Mouse (Mus musculus) limb, embryonic 10.5 days (tissue): ENCODE data around the gene Lpar1. TPM values are rescaled to one million over a fixed set of nuclear protein-coding genes. Genes with fewer than 3 reads are reported as not detected.

Experiments
- DNase-seq: peaks from one replicate; pipeline ENCODE4 v3.0.0-alpha.2; 2017; ENCODE audit warnings: low spot score
- H3K27ac ChIP-seq: fragments of 300-500 bp; sonication (generic); 2 replicates; pipeline ENCODE4 v1.5.1; 2016; ENCODE audit warnings: mild to moderate bottlenecking
- H3K27me3 ChIP-seq: fragments of 300-500 bp; sonication (generic); 2 replicates; pipeline ENCODE4 v1.6.1; 2016; ENCODE audit warnings: low read depth, mild to moderate bottlenecking; ENCODE audit not compliant: poor library complexity, severe bottlenecking
- H3K36me3 ChIP-seq: fragments of 300-500 bp; sonication (generic); 2 replicates; pipeline ENCODE4 v1.6.1; 2016; ENCODE audit warnings: mild to moderate bottlenecking, moderate library complexity
- H3K4me1 ChIP-seq: fragments of 300-500 bp; sonication (generic); 2 replicates; pipeline ENCODE4 v1.6.1; 2016
- H3K4me3 ChIP-seq: fragments of 300-500 bp; sonication (generic); 2 replicates; pipeline ENCODE4 v1.5.1; 2016; ENCODE audit warnings: mild to moderate bottlenecking, moderate library complexity
- H3K9me3 ChIP-seq: fragments of 300-500 bp; sonication (generic); replicated peaks from 2 replicates; pipeline ENCODE4 v1.6.1; 2016; ENCODE audit warnings: mild to moderate bottlenecking
- WGBS: fragments of 180-500 bp; shearing (Covaris S2); methylation state at CpG from one replicate; pipeline ENCODE4 v1.1.7; 2016; 5-methylcytosine and 5-hydroxymethylcytosine counted together
- polyA plus RNA-seq: library from polyadenylated mRNA; unstranded; fragments of >200 nt; fragmentation: Nextera tagmentation; extraction: Ambion mirVana; gene quantifications from 2 replicates; pipeline ENCODE4 v1.2.1, GENCODE M21; 2016

The Lpar1 gene
- 197 and 253 TPM in 2 replicates for polyA plus RNA-seq

GRCm38 (mm10) chr4:58553631-58554358 is at the start of gene Lpar1:
Gene Lpar1 (minus strand): TSS chr4:58553898.
- H3K27ac ChIP-seq: peak within 1 kb of the TSS; percentile 98
- no peaks in the 10 kb centered on the region for H3K27me3 ChIP-seq
- H3K9me3 ChIP-seq: no peaks in the 10 kb centered on the region
- peak within 1 kb of the TSS; percentile 85 for H3K4me3 ChIP-seq
- 4% methylated on average over 19 of the region's 19 CpGs for WGBS
- DNase-seq: peak; percentile 84
- H3K36me3 ChIP-seq: peaks cover 18% of the 10 kb centered on the region
- peaks cover 41% of the 10 kb centered on the region for H3K4me1 ChIP-seq

- WGBS: 59% methylated on average over 2 of the region's 2 CpGs
- no peaks in the 10 kb centered on the region for H3K27me3 ChIP-seq
- no peak overlapping the region for H3K27ac ChIP-seq
- no peaks in the 10 kb centered on the region for H3K36me3 ChIP-seq
- no peaks in the 10 kb centered on the region; the same call in 1 of the 2 replicates for H3K4me1 ChIP-seq
- H3K9me3 ChIP-seq: no peaks in the 10 kb centered on the region
- H3K4me3 ChIP-seq: no peak overlapping the region
- no peak for DNase-seq
These were observed 32.2 kb upstream of the Lpar1 start for GRCm38 (mm10) chr4:58585942-58586341.

- no peak overlapping the region for H3K27ac ChIP-seq
- no peaks in the 10 kb centered on the region for H3K36me3 ChIP-seq
- peaks cover 24% of the 10 kb centered on the region for H3K4me1 ChIP-seq
- WGBS: 84% methylated on average over 7 of the region's 7 CpGs
- H3K4me3 ChIP-seq: no peak overlapping the region
- no peaks in the 10 kb centered on the region for H3K27me3 ChIP-seq
- no peaks in the 10 kb centered on the region for H3K9me3 ChIP-seq
- no peak for DNase-seq
These were observed 27.5 kb upstream of the Lpar1 start for GRCm38 (mm10) chr4:58581191-58581590.

DNA sequence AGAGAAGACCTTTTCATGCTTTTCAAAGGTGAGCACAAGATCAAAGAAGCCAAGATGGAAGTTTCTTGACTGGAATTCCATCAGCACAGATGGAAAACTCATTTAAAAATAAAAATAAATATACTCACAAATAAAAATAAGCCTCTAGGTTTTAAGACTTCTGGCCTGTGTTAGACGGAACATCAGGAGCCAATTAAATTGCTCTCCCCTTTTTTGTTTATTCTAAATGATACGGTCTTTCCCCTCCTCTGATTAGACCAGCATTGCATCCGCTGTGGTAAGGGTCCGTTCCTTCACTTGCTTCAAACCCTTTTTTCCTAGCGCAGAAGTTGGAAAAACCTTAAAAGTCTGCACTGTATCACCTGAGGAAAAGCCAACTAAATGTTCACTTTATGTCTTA is 26.8 kb upstream of the Lpar1 start:
- H3K27me3 ChIP-seq: no peaks in the 10 kb centered on the region
- H3K4me3 ChIP-seq: no peak overlapping the region
- no peak for DNase-seq
- no peaks in the 10 kb centered on the region for H3K9me3 ChIP-seq
- no peaks in the 10 kb centered on the region for H3K36me3 ChIP-seq
- peaks cover 24% of the 10 kb centered on the region for H3K4me1 ChIP-seq
- WGBS: 84% methylated on average over 5 of the region's 5 CpGs
- 0 out of 2 replicates have a peak overlapping the region, but pooled peaks have one; percentile 9 for H3K27ac ChIP-seq

GRCm38 (mm10) chr4:58580098-58580497 is 26.4 kb upstream of the Lpar1 start:
- Histone ChIP-seq H3K27me3 (no peaks in the 10 kb centered on the region), H3K9me3 (no peaks in the 10 kb centered on the region), H3K4me3 (no peak overlapping the region), H3K36me3 (no peaks in the 10 kb centered on the region), H3K27ac (0 out of 2 replicates have a peak overlapping the region, but pooled peaks have one; percentile 56), H3K4me1 (peaks cover 24% of the 10 kb centered on the region)
- no peak for DNase-seq
- WGBS: 86% methylated on average over 10 of the region's 10 CpGs

- H3K4me1 ChIP-seq: peaks cover 24% of the 10 kb centered on the region
- 0 out of 2 replicates have a peak overlapping the region, but pooled peaks have one; percentile 46 for H3K27ac ChIP-seq
- H3K36me3 ChIP-seq: no peaks in the 10 kb centered on the region
- no peak for DNase-seq
- 34% methylated on average over 2 of the region's 2 CpGs for WGBS
- no peaks in the 10 kb centered on the region for H3K9me3 ChIP-seq
- H3K27me3 ChIP-seq: no peaks in the 10 kb centered on the region
- no peak overlapping the region for H3K4me3 ChIP-seq
These were observed 24.8 kb upstream of the Lpar1 start for GRCm38 (mm10) chr4:58578488-58578887.

DNA sequence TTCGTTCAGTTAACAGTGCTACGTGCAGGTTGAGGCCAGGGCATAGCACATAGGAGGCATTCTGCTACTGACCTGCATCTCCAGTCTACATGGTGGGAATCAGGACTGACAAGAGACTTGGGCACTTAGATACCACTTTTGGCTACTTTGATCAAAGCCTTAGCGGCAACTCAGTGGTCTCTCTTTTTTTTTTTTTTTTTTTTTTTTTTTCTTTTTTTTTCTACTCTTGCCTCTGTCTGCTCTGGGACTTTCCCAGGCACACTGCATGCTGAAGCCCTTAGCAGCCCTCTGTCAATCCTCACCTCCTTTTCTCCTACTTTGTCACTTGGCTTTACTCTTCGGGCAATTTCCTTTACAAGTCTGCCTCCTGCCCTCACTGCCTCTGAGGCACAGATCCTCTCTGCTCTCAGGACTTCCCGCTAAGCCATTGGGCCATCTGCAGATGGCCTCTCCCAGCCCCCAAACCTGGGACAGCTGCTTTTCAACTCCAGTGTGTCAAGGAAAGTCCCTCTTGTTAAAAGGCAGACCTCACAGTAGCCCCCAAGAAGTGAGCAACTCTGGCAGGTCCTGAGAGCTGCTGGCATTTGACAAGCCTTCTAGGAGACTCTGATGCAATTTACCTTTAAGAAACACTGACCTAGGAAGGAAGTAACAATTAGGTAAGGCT is 23.8 kb upstream of the Lpar1 start:
- Histone ChIP-seq H3K4me1 (peaks cover 24% of the 10 kb centered on the region), H3K27ac (peak overlapping the region; percentile 53; the same call in 1 of the 2 replicates), H3K36me3 (no peaks in the 10 kb centered on the region), H3K27me3 (no peaks in the 10 kb centered on the region), H3K4me3 (no peak overlapping the region), H3K9me3 (no peaks in the 10 kb centered on the region)
- no peak for DNase-seq
- WGBS: 34% methylated on average over 5 of the region's 5 CpGs

GRCm38 (mm10) chr4:58575831-58576230 is 22.1 kb upstream of the Lpar1 start:
- Histone ChIP-seq H3K4me3 (no peak overlapping the region), H3K27ac (no peak overlapping the region), H3K9me3 (no peaks in the 10 kb centered on the region), H3K4me1 (peaks cover 35% of the 10 kb centered on the region), H3K27me3 (no peaks in the 10 kb centered on the region), H3K36me3 (no peaks in the 10 kb centered on the region)
- 84% methylated on average over 6 of the region's 6 CpGs for WGBS
- no peak for DNase-seq

GRCm38 (mm10) chr4:58574024-58574423 is 20.3 kb upstream of the Lpar1 start:
- Histone ChIP-seq H3K4me1 (peaks cover 31% of the 10 kb centered on the region), H3K4me3 (no peak overlapping the region), H3K27ac (no peak overlapping the region), H3K9me3 (no peaks in the 10 kb centered on the region), H3K27me3 (no peaks in the 10 kb centered on the region), H3K36me3 (no peaks in the 10 kb centered on the region)
- WGBS: 84% methylated on average over 6 of the region's 6 CpGs
- DNase-seq: no peak

DNA sequence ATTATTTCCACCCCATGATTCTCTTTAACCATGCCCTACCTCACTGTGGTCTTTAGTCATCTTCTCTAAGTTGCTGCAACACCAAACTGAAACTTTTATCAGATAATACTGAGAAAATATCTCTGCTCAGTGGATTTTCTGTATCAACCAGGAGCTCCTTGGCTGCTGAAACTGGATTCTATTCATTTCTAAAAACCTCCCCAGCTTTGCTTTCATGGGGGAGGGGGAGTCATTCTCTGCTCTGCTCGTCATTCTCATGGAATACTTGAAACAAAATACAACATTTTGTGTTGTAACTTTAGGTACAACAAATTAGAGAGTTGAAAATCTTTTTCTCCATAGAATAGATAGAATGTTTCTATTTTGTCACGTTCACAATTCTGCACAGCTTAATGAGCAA is 18.7 kb upstream of the Lpar1 start:
- H3K27me3 ChIP-seq: no peaks in the 10 kb centered on the region
- H3K9me3 ChIP-seq: no peaks in the 10 kb centered on the region
- no peaks in the 10 kb centered on the region for H3K36me3 ChIP-seq
- no peak for DNase-seq
- H3K4me3 ChIP-seq: no peak overlapping the region
- WGBS: 75% methylated on average over 2 of the region's 2 CpGs
- H3K4me1 ChIP-seq: peaks cover 24% of the 10 kb centered on the region
- H3K27ac ChIP-seq: no peak overlapping the region

- Histone ChIP-seq H3K4me1 (peaks cover 17% of the 10 kb centered on the region), H3K27ac (peak overlapping the region; percentile 67), H3K9me3 (no peaks in the 10 kb centered on the region), H3K36me3 (no peaks in the 10 kb centered on the region), H3K4me3 (no peak overlapping the region), H3K27me3 (no peaks in the 10 kb centered on the region)
- WGBS: 11% methylated on average over 3 of the region's 3 CpGs
- DNase-seq: no peak
These were observed 18.0 kb upstream of the Lpar1 start for GRCm38 (mm10) chr4:58571661-58572060.

GRCm38 (mm10) chr4:58571232-58571631 is 17.5 kb upstream of the Lpar1 start:
- 58% methylated on average over 1 of the region's 1 CpGs for WGBS
- no peaks in the 10 kb centered on the region for H3K9me3 ChIP-seq
- peak overlapping the region; percentile 67 for H3K27ac ChIP-seq
- H3K4me1 ChIP-seq: peaks cover 17% of the 10 kb centered on the region
- no peaks in the 10 kb centered on the region for H3K27me3 ChIP-seq
- H3K36me3 ChIP-seq: no peaks in the 10 kb centered on the region
- no peak for DNase-seq
- H3K4me3 ChIP-seq: no peak overlapping the region

GRCm38 (mm10) chr4:58568486-58568885 is 14.8 kb upstream of the Lpar1 start:
- Histone ChIP-seq H3K27ac (0 out of 2 replicates have a peak overlapping the region, but pooled peaks have one; percentile 40), H3K4me1 (peaks cover 17% of the 10 kb centered on the region)

More at GRCm38 (mm10) chr4:58568486-58568885, 14.8 kb upstream of the Lpar1 start:
- no peaks in the 10 kb centered on the region for H3K9me3 ChIP-seq
- 56% methylated on average over 8 of the region's 8 CpGs for WGBS
- no peak for DNase-seq
- no peak overlapping the region for H3K4me3 ChIP-seq
- H3K27me3 ChIP-seq: no peaks in the 10 kb centered on the region
- no peaks in the 10 kb centered on the region for H3K36me3 ChIP-seq
